Mouse (Mus musculus): ENCODE measurements at regions not wholly inside any gene's neighbourhood (a gene's known extent, or its start where the extent isn't known, plus 50 kb on each side); places are given as distances from the start of the nearest gene placed in this dataset.
A peak's percentile ranks its signal among the peaks of the same experiment; 100 is the strongest.

GRCm38 (mm10) chr15:71129802-71130201, 2704.6 kb upstream of the Gm6569 start:
- H3ac ChIP-seq (ENCODE audit: control insufficient read depth, insufficient read length): no peak overlapping the region
- no peak for TF ChIP-seq USF1 (IDR thresholded peaks at IDR 0.05; ENCODE audit: low read depth)
- no peak for TF ChIP-seq TCF12 (IDR thresholded peaks at IDR 0.05; ENCODE audit: insufficient read depth, poor library complexity, severe bottlenecking)
- TF ChIP-seq POLR2A (IDR thresholded peaks at IDR 0.05; ENCODE audit: insufficient read length, low read depth): no peak
- TF ChIP-seq SRF (IDR thresholded peaks at IDR 0.05; ENCODE audit: control insufficient read depth, insufficient read length, low read depth): no peak
- TF ChIP-seq MAX (IDR thresholded peaks at IDR 0.05; ENCODE audit: low read depth): no peak
- H3K79me2 ChIP-seq (ENCODE audit: control insufficient read depth, insufficient read depth): no peaks in the 10 kb centered on the region
- H3K4me3 ChIP-seq: no peak overlapping the region
- H3K27me3 ChIP-seq (ENCODE audit: control insufficient read depth, insufficient read depth, insufficient read length): no peaks in the 10 kb centered on the region
- H3K36me3 ChIP-seq (ENCODE audit: control insufficient read depth, insufficient read depth): no peaks in the 10 kb centered on the region
- H3K4me2 ChIP-seq (ENCODE audit: low read depth): no peak overlapping the region

DNA sequence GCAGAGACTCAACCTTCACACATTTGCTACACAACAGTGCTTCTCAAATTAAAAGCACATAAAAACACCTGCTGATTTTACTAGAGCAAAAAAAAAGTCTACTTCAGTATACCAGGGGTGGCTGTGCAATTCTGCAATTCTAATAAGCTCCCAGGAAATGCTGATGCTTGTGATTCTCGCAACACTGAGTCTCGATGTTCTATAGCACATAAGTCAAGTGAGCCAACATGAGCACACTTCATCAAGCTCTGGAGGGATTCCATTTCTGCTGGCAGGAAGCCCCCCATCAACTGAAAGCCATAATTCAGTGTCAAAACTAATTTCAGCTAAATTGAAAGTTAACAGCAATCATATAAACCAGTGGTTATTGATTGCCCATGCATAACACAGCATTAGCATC, 2676.7 kb upstream of the Gm6569 start:
- H3ac ChIP-seq (ENCODE audit: control insufficient read depth, insufficient read length): no peak overlapping the region
- no peak overlapping the region for H3K4me2 ChIP-seq (ENCODE audit: low read depth)
- H3K4me3 ChIP-seq: no peak overlapping the region
- TF ChIP-seq REST (IDR thresholded peaks at IDR 0.05; ENCODE audit: insufficient read depth, insufficient read length) (no peak), MYOD1 (IDR thresholded peaks at IDR 0.05; ENCODE audit: control insufficient read depth in 1 of 3, insufficient read length in 2 of 3, low read depth in 2 of 3) (no peak), MYOG (IDR thresholded peaks at IDR 0.05; ENCODE audit: control insufficient read depth in 1 of 3, insufficient read depth in 1 of 3, insufficient read length in 2 of 3, low read depth in 2 of 3) (no peak), E2F4 (IDR thresholded peaks at IDR 0.05; ENCODE audit: insufficient read depth) (no peak), MAX (IDR thresholded peaks at IDR 0.05; ENCODE audit: low read depth) (no peak), CEBPB (IDR thresholded peaks at IDR 0.05; ENCODE audit: insufficient read depth, poor library complexity, severe bottlenecking) (no peak), POLR2AphosphoS2 (IDR thresholded peaks at IDR 0.05; ENCODE audit: insufficient read length, low read depth) (no peak), TCF3 (IDR thresholded peaks at IDR 0.05; ENCODE audit: insufficient read length, low read depth) (no peak), USF1 (IDR thresholded peaks at IDR 0.05; ENCODE audit: low read depth) (no peak), TCF12 (IDR thresholded peaks at IDR 0.05; ENCODE audit: insufficient read depth, poor library complexity, severe bottlenecking) (no peak), SRF (IDR thresholded peaks at IDR 0.05; ENCODE audit: control insufficient read depth, insufficient read length, low read depth) (no peak), POLR2A (IDR thresholded peaks at IDR 0.05; ENCODE audit: insufficient read length, low read depth) (no peak)
- no peaks in the 10 kb centered on the region for H3K36me3 ChIP-seq (ENCODE audit: control insufficient read depth, insufficient read depth)
- no peaks in the 10 kb centered on the region for H3K27me3 ChIP-seq (ENCODE audit: control insufficient read depth, insufficient read depth, insufficient read length)
- no peaks in the 10 kb centered on the region for H3K79me2 ChIP-seq (ENCODE audit: control insufficient read depth, insufficient read depth)

DNA sequence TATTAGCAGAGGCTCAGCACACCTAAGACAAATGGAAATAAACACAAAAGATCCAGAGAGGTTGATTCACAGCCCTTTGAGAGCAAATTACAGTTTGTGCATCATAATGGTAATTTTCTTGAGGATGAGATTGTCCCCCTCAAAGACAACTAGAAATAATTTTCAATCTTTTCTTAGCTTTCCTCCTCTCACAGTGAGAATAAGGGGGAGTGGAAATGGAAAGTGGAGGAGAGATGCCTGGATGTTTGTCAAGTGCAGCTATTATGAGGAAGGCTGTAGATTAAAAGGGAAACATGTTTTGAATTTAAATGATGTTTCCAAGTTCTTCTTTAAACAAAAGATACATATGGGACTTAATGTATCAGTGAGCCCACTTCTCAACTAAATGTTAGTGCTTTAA, 2672.3 kb upstream of the Gm6569 start:
- H3K4me3 ChIP-seq: no peak overlapping the region
- H3K79me2 ChIP-seq (ENCODE audit: control insufficient read depth, insufficient read depth): no peaks in the 10 kb centered on the region
- no peak overlapping the region for H3ac ChIP-seq (ENCODE audit: control insufficient read depth, insufficient read length)
- H3K4me2 ChIP-seq (ENCODE audit: low read depth): no peak overlapping the region
- no peaks in the 10 kb centered on the region for H3K27me3 ChIP-seq (ENCODE audit: control insufficient read depth, insufficient read depth, insufficient read length)
- no peaks in the 10 kb centered on the region for H3K36me3 ChIP-seq (ENCODE audit: control insufficient read depth, insufficient read depth)
- TF ChIP-seq POLR2A (IDR thresholded peaks at IDR 0.05; ENCODE audit: insufficient read length, low read depth): no peak
- no peak for TF ChIP-seq TCF3 (IDR thresholded peaks at IDR 0.05; ENCODE audit: insufficient read length, low read depth)
- no peak for TF ChIP-seq REST (IDR thresholded peaks at IDR 0.05; ENCODE audit: insufficient read depth, insufficient read length)
- no peak for TF ChIP-seq MYOD1 (IDR thresholded peaks at IDR 0.05; ENCODE audit: control insufficient read depth in 1 of 3, insufficient read length in 2 of 3, low read depth in 2 of 3)
- TF ChIP-seq MYOG (IDR thresholded peaks at IDR 0.05; ENCODE audit: control insufficient read depth in 1 of 3, insufficient read depth in 1 of 3, insufficient read length in 2 of 3, low read depth in 2 of 3): no peak
- no peak for TF ChIP-seq CEBPB (IDR thresholded peaks at IDR 0.05; ENCODE audit: insufficient read depth, poor library complexity, severe bottlenecking)
- TF ChIP-seq POLR2AphosphoS2 (IDR thresholded peaks at IDR 0.05; ENCODE audit: insufficient read length, low read depth): no peak
- TF ChIP-seq E2F4 (IDR thresholded peaks at IDR 0.05; ENCODE audit: insufficient read depth): no peak
- TF ChIP-seq MAX (IDR thresholded peaks at IDR 0.05; ENCODE audit: low read depth): no peak
- TF ChIP-seq USF1 (IDR thresholded peaks at IDR 0.05; ENCODE audit: low read depth): no peak
- TF ChIP-seq TCF12 (IDR thresholded peaks at IDR 0.05; ENCODE audit: insufficient read depth, poor library complexity, severe bottlenecking): no peak

DNA sequence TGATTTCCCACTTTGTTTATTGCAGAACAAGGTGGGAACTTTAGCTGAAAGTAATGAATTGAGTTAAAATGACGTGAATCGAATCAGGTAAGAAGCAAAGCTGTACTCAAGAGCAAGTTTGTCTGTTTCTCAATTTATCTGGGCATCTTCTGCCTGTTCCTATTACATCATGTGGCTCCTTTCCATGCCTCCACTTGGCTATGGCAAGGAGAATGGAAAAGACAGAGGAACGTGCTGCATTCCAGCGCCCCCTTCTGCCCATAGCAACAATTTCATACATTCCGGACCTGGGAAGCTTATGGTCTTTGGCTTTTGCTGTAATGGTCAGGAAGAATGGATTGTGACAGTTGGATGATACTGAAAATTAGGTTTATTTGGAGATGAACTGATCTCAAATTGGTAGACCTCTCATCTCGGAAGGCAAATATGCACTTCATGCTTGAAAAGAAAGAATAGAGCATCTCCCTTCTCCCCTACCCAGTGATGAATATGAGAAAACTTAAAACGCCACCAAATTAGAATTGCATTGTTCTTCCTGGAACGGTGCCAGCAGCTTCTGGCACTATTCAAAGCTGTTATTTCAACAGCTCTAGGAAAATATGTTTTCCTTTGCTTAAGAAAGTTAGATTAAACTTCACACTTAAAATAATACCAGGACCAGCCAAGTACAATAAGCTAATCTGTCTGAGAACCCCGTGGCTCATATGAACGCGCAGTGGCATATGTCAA, 2639.2 kb upstream of the Gm6569 start:
- H3K4me3 ChIP-seq: no peak overlapping the region
- no peak overlapping the region for H3ac ChIP-seq (ENCODE audit: control insufficient read depth, insufficient read length)
- H3K27me3 ChIP-seq (ENCODE audit: control insufficient read depth, insufficient read depth, insufficient read length): no peaks in the 10 kb centered on the region
- no peak for TF ChIP-seq MAX (IDR thresholded peaks at IDR 0.05; ENCODE audit: low read depth)
- TF ChIP-seq CEBPB (IDR thresholded peaks at IDR 0.05; ENCODE audit: insufficient read depth, poor library complexity, severe bottlenecking): no peak
- no peak for TF ChIP-seq TCF12 (IDR thresholded peaks at IDR 0.05; ENCODE audit: insufficient read depth, poor library complexity, severe bottlenecking)
- no peak for TF ChIP-seq POLR2A (IDR thresholded peaks at IDR 0.05; ENCODE audit: insufficient read length, low read depth)
- TF ChIP-seq MYOD1 (IDR thresholded peaks at IDR 0.05; ENCODE audit: control insufficient read depth in 1 of 3, insufficient read length in 2 of 3, low read depth in 2 of 3): no peak
- H3K4me2 ChIP-seq (ENCODE audit: low read depth): no peak overlapping the region
- no peaks in the 10 kb centered on the region for H3K36me3 ChIP-seq (ENCODE audit: control insufficient read depth, insufficient read depth)
- no peaks in the 10 kb centered on the region for H3K79me2 ChIP-seq (ENCODE audit: control insufficient read depth, insufficient read depth)

DNA sequence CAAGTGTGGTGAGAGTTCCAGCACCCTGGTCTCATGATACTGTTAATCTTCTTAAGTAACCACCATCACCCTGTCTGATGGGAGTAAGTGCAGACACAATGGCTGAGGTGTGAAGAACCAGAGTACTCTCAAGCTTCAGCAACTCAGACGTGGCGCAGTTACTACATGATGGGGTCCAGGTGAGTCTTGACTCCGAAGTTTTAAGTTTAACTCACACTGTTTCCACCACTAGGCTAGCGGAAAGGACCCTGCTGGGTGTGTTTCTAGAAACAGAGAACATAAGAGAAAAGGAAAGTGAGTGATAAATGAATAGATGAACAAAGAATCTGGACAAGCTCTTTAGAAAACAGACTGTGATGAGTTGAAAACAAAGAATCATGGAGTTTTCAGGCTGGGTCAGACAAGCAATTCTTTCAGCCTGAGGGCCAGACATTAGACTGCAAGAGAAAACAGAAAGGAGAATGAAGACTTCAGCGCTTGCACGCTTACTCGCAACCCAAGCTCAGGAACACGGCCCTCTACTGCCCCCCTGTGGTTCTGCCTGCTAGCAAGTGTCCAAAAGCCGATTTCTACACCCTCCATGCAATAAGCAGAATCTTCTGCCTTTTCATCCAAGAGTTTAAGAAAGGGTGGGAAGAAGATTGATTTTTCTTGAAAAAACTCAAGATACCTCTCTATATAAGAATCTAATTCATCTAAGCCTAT, 2593.6 kb upstream of the Gm6569 start:
- peak overlapping the region; percentile 58 for H3K4me2 ChIP-seq (ENCODE audit: low read depth)
- H3K79me2 ChIP-seq (ENCODE audit: control insufficient read depth, insufficient read depth): no peaks in the 10 kb centered on the region
- no peaks in the 10 kb centered on the region for H3K36me3 ChIP-seq (ENCODE audit: control insufficient read depth, insufficient read depth)
- H3K27me3 ChIP-seq (ENCODE audit: control insufficient read depth, insufficient read depth, insufficient read length): no peaks in the 10 kb centered on the region
- no peak overlapping the region for H3K4me3 ChIP-seq
- no peak for TF ChIP-seq TCF12 (IDR thresholded peaks at IDR 0.05; ENCODE audit: insufficient read depth, poor library complexity, severe bottlenecking)
- no peak for TF ChIP-seq MYOG (IDR thresholded peaks at IDR 0.05; ENCODE audit: control insufficient read depth in 1 of 3, insufficient read depth in 1 of 3, insufficient read length in 2 of 3, low read depth in 2 of 3)
- no peak for TF ChIP-seq E2F4 (IDR thresholded peaks at IDR 0.05; ENCODE audit: insufficient read depth)
- TF ChIP-seq USF1 (IDR thresholded peaks at IDR 0.05; ENCODE audit: low read depth): no peak
- TF ChIP-seq REST (IDR thresholded peaks at IDR 0.05; ENCODE audit: insufficient read depth, insufficient read length): no peak
- no peak for TF ChIP-seq SRF (IDR thresholded peaks at IDR 0.05; ENCODE audit: control insufficient read depth, insufficient read length, low read depth)
- TF ChIP-seq CEBPB (IDR thresholded peaks at IDR 0.05; ENCODE audit: insufficient read depth, poor library complexity, severe bottlenecking): no peak
- no peak for TF ChIP-seq MYOD1 (IDR thresholded peaks at IDR 0.05; ENCODE audit: control insufficient read depth in 1 of 3, insufficient read length in 2 of 3, low read depth in 2 of 3)
- no peak for TF ChIP-seq POLR2AphosphoS2 (IDR thresholded peaks at IDR 0.05; ENCODE audit: insufficient read length, low read depth)
- no peak for TF ChIP-seq MAX (IDR thresholded peaks at IDR 0.05; ENCODE audit: low read depth)
- TF ChIP-seq POLR2A (IDR thresholded peaks at IDR 0.05; ENCODE audit: insufficient read length, low read depth): no peak
- no peak for TF ChIP-seq TCF3 (IDR thresholded peaks at IDR 0.05; ENCODE audit: insufficient read length, low read depth)
- H3ac ChIP-seq (ENCODE audit: control insufficient read depth, insufficient read length): no peak overlapping the region
